Mouse (Mus musculus): ENCODE results near the gene E2f6. TPM values are rescaled to one million over a fixed set of nuclear protein-coding genes. Genes with fewer than 3 reads are reported as not detected.

Gene E2f6
- polyA plus RNA-seq, 1 experiment from 2014 or later, result 75.6 TPM

DNA sequence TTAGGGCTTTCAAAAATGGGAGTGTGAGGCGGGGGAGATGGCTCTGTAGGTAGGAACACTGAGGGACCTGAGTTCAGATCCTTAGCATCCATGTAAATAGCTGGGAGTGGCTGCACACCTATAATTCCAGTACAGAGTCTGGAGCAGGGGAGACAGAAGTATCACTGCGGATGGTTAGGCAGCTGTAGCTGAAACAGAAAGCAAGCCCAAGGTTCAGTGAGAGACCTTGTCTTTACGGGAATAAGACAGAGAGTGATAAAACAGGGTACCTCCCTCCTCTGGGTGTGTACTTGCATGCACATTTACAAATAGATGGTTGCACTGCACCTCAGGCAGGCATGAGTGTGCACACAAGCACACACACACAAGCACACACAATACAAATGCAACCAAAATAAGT, 71.7 kb downstream of the E2f6 start:
- H3K27me3 ChIP-seq, result no peaks in the 10 kb centered on the region
- H3K4me2 ChIP-seq (replicated peaks), result no peak overlapping the region
- no peak overlapping the region for H3K27ac ChIP-seq
- H3K9me3 ChIP-seq (replicated peaks), result no peaks in the 10 kb centered on the region
- H3K36me3 ChIP-seq, result no peaks in the 10 kb centered on the region
- ATAC-seq (ENCODE audit: low FRiP score), result no peak
- H3K9ac ChIP-seq, result no peak overlapping the region
- WGBS, result 92% methylated on average over 3 of the region's 3 CpGs
- H3K4me1 ChIP-seq, result no peaks in the 10 kb centered on the region
- no peak overlapping the region for H3K4me3 ChIP-seq

DNA sequence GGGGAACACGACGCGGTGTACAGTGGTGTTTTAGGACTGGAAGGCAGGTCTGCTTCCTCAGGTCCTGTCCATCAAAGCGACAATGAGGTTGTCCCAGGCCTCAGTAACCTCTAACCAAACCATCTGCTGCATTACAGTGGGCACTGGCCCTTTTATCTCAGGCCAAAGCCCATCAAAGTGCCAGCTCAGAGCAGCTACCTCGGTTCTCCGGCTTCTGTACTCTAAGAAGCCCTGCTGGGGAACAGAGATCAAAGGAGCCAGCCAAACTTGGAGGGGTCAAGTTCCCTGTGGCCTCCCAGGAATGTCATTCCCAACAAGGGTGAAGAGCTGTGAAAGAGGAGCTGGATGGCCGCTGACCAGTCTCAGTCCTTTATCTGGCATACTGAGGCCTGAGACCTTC, 72.3 kb downstream of the E2f6 start:
- H3K9ac ChIP-seq, result no peak overlapping the region
- H3K4me1 ChIP-seq, result no peaks in the 10 kb centered on the region
- no peak for ATAC-seq (ENCODE audit: low FRiP score)
- H3K27ac ChIP-seq, result no peak overlapping the region
- no peak overlapping the region for H3K4me2 ChIP-seq (replicated peaks)
- H3K9me3 ChIP-seq (replicated peaks), result no peaks in the 10 kb centered on the region
- H3K36me3 ChIP-seq, result no peaks in the 10 kb centered on the region
- no peaks in the 10 kb centered on the region for H3K27me3 ChIP-seq
- WGBS, result 61% methylated on average over 7 of the region's 7 CpGs
- H3K4me3 ChIP-seq, result no peak overlapping the region

DNA sequence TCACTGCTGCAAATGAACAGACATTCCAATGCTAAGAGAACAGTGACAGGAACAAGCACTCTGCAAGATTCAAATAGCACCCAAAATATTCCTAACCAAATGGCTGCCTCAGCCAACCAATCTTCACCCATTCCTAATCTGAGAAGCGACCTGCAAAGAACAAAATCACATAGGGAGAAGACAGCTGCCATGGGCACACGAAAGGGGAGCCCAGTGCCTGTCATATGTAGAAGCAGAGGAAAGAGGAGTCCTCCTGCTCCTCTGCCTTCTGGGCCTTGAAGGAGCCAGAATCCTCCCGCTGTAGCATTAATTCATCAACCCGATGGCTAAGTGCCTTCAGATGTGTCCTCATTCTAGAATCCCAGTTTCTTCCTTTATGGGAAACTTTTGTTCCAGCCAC, 73.8 kb downstream of the E2f6 start:
- H3K4me2 ChIP-seq (replicated peaks), result no peak overlapping the region
- 93% methylated on average over 4 of the region's 4 CpGs for WGBS
- no peak for ATAC-seq (ENCODE audit: low FRiP score)

DNA sequence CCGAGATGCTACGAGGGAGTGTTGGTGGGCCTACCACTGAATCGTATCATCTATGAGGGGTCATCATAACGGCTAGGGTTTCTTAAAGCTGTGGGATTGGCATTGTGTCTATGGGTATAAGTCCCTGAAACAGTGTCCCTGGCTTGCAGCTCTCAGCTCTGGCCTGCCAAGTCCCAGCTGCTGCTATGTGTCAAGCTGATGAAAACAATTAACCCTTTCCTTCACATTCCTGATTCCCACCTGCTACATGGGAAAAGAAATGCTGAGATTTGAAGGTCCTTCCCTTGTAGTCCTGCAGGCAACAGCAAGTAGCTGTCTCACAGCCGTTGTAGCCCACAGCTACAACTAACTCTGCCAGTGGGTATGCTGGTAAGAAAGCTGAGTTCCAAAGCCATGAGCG, 75.6 kb downstream of the E2f6 start:
- no peak for ATAC-seq (ENCODE audit: low FRiP score)
- Histone ChIP-seq H3K36me3 (no peaks in the 10 kb centered on the region), H3K27me3 (no peaks in the 10 kb centered on the region), H3K9me3 (replicated peaks) (no peaks in the 10 kb centered on the region), H3K4me2 (replicated peaks) (no peak overlapping the region), H3K4me1 (no peaks in the 10 kb centered on the region), H3K9ac (no peak overlapping the region), H3K4me3 (no peak overlapping the region), H3K27ac (no peak overlapping the region)
- 94% methylated on average over 6 of the region's 6 CpGs for WGBS

More for the DNA sequence above, 73.8 kb downstream of the E2f6 start:
- Histone ChIP-seq H3K27ac (no peak overlapping the region), H3K9ac (no peak overlapping the region), H3K9me3 (replicated peaks) (no peaks in the 10 kb centered on the region), H3K27me3 (no peaks in the 10 kb centered on the region), H3K36me3 (no peaks in the 10 kb centered on the region), H3K4me3 (no peak overlapping the region), H3K4me1 (no peaks in the 10 kb centered on the region)

Small RNA genes within 50 kb of the gene (microRNA-seq; reads per million reads assigned to microRNA genes)
- gene Gm44305, result not detected

Other genes with a start within 250 kb of the E2f6 start
- 17.1 and 19.0 TPM in 2 replicates for gene Lpin1, start 200.0 kb upstream of the E2f6 start, polyA plus RNA-seq (2016; fragmentation: Nextera tagmentation; extraction: Ambion mirVana)
- gene Ntsr2, start 157.6 kb upstream of the E2f6 start, polyA plus RNA-seq (2016; fragmentation: Nextera tagmentation; extraction: Ambion mirVana), result 0.17 and 0.39 TPM in 2 replicates
- 4.5 and 6.5 TPM in 2 replicates for gene Greb1, start 10.1 kb upstream of the E2f6 start, polyA plus RNA-seq (2016; fragmentation: Nextera tagmentation; extraction: Ambion mirVana)
- gene Rock2, start 83.9 kb downstream of the E2f6 start, polyA plus RNA-seq (2016; fragmentation: Nextera tagmentation; extraction: Ambion mirVana), result 25.4 and 25.6 TPM in 2 replicates
- 3.3 and 3.6 TPM in 2 replicates for gene Pqlc3, start 189.4 kb downstream of the E2f6 start, polyA plus RNA-seq (2016; fragmentation: Nextera tagmentation; extraction: Ambion mirVana)
- 3.5 TPM in 2 replicates for gene 2410004P03Rik, start 200.8 kb downstream of the E2f6 start, polyA plus RNA-seq (2016; fragmentation: Nextera tagmentation; extraction: Ambion mirVana)